Mouse (Mus musculus) heart, postnatal 0 days (tissue): ENCODE measurements around the gene Taf1b. TPM values are rescaled to one million over a fixed set of nuclear protein-coding genes. Genes with fewer than 3 reads are reported as not detected.

Experiments used
- ATAC-seq: fragments of 200-750 bp; cut with Nextera tagmentation; 2 replicates; pipeline ENCODE4 v1.8.0; 2017; ENCODE audit warnings: low read depth, moderate number of reproducible peaks, moderate library complexity; ENCODE audit not compliant: insufficient read depth
- DNase-seq: peaks from one replicate; pipeline ENCODE4 v3.0.0-alpha.2; 2016; ENCODE audit warnings: low spot score
- H3K27ac ChIP-seq: fragments of 300-500 bp; sonication (generic); 2 replicates; pipeline ENCODE4 v1.5.1; 2014; ENCODE audit warnings: low read depth, mild to moderate bottlenecking
- H3K27me3 ChIP-seq: fragments of 300-500 bp; sonication (generic); 2 replicates; pipeline ENCODE4 v1.6.1; 2014; ENCODE audit warnings: low read length, mixed read lengths; ENCODE audit not compliant: control insufficient read depth, insufficient read depth
- H3K36me3 ChIP-seq: fragments of 300-500 bp; sonication (generic); replicated peaks from 2 replicates; pipeline ENCODE4 v1.6.1; 2014; ENCODE audit warnings: low read length, mixed read lengths; ENCODE audit not compliant: control insufficient read depth, insufficient read depth
- H3K4me1 ChIP-seq: fragments of 300-500 bp; sonication (generic); 2 replicates; pipeline ENCODE4 v1.6.1; 2014; ENCODE audit warnings: antibody characterized with exemption; ENCODE audit not compliant: control insufficient read depth, insufficient read depth
- H3K4me2 ChIP-seq: fragments of 300-500 bp; sonication (generic); 2 replicates; pipeline ENCODE4 v1.6.1; 2014; ENCODE audit warnings: low read depth, mild to moderate bottlenecking, low read length, moderate library complexity
- H3K4me3 ChIP-seq: fragments of 300-500 bp; sonication (generic); 2 replicates; pipeline ENCODE4 v1.5.1; 2014; ENCODE audit warnings: low read depth, low read length
- H3K9ac ChIP-seq: fragments of 300-500 bp; sonication (generic); replicated peaks from 2 replicates; pipeline ENCODE4 v1.6.1; 2014; ENCODE audit warnings: low read depth, low read length, mixed read lengths
- H3K9me3 ChIP-seq: fragments of 300-500 bp; sonication (generic); replicated peaks from 2 replicates; pipeline ENCODE4 v1.6.1; 2016; ENCODE audit warnings: low read length; ENCODE audit not compliant: control insufficient read depth
- CTCF ChIP-seq: IDR thresholded peaks from 2 replicates; pipeline ENCODE4 v1.5.1; 2016; ENCODE audit warnings: antibody characterized with exemption, control low read depth, low read depth
- EP300 ChIP-seq: IDR thresholded peaks from 2 replicates; pipeline ENCODE4 v1.6.1; 2016; ENCODE audit warnings: antibody characterized with exemption, low read depth
- WGBS: fragments of 180-500 bp; shearing (Covaris S2); extraction: QIAGEN DNeasy Blood & Tissue Kit; methylation state at CpG from one replicate; pipeline ENCODE4 v1.1.7; 2014; 5-methylcytosine and 5-hydroxymethylcytosine counted together
- polyA plus RNA-seq: library from polyadenylated mRNA; unstranded; fragments of >200 nt; fragmentation: Nextera tagmentation; extraction: Ambion mirVana; gene quantifications from 2 replicates; pipeline ENCODE4 v1.2.1, GENCODE M21; 2015
- total RNA-seq: library from RNA; depleted of rRNA; stranded (reverse); fragments of >200 nt; gene quantifications from 2 replicates; pipeline ENCODE4 v1.2.3, GENCODE M21; 2014; ENCODE audit warnings: low replicate concordance

The Taf1b gene
- total and polyA plus RNA-seq, 2 experiments from 2014 or later = 5.6 to 15.8 TPM

GRCm38 (mm10) chr12:24563395-24563960 is 65.3 kb downstream of the Taf1b start:
- no peaks in the 10 kb centered on the region for H3K9me3 ChIP-seq
- no peaks in the 10 kb centered on the region for H3K27me3 ChIP-seq
- H3K9ac ChIP-seq = no peak overlapping the region
- 44% methylated on average over 7 of the region's 7 CpGs for WGBS
- DNase-seq = peak; percentile 12
- TF ChIP-seq EP300 (no peak), CTCF (no peak)
- peaks cover 6% of the 10 kb centered on the region; the same call in 1 of the 2 replicates for H3K36me3 ChIP-seq
- H3K4me1 ChIP-seq = peaks cover 17% of the 10 kb centered on the region
- H3K27ac ChIP-seq = no peak overlapping the region
- ATAC-seq = peak; percentile 57
- no peak overlapping the region for H3K4me2 ChIP-seq
- H3K4me3 ChIP-seq = no peak overlapping the region

GRCm38 (mm10) chr12:24565311-24565710 is 67.2 kb downstream of the Taf1b start:
- no peaks in the 10 kb centered on the region for H3K36me3 ChIP-seq
- no peaks in the 10 kb centered on the region for H3K9me3 ChIP-seq
- no peak for DNase-seq
- H3K9ac ChIP-seq = no peak overlapping the region
- no peak for ATAC-seq
- H3K4me3 ChIP-seq = no peak overlapping the region
- H3K4me2 ChIP-seq = no peak overlapping the region
- WGBS = 66% methylated on average over 6 of the region's 6 CpGs
- no peaks in the 10 kb centered on the region for H3K27me3 ChIP-seq
- H3K4me1 ChIP-seq = peaks cover 17% of the 10 kb centered on the region
- H3K27ac ChIP-seq = no peak overlapping the region
- TF ChIP-seq CTCF = no peak
- no peak for TF ChIP-seq EP300

GRCm38 (mm10) chr12:24567606-24568005 is 69.4 kb downstream of the Taf1b start:
- ATAC-seq (no peak), DNase-seq (no peak)
- TF ChIP-seq EP300 = no peak
- TF ChIP-seq CTCF = no peak
- Histone ChIP-seq H3K27me3 (peaks cover 17% of the 10 kb centered on the region; the same call in 1 of the 2 replicates), H3K9me3 (no peaks in the 10 kb centered on the region), H3K4me3 (no peak overlapping the region), H3K36me3 (no peaks in the 10 kb centered on the region), H3K27ac (no peak overlapping the region), H3K9ac (no peak overlapping the region), H3K4me1 (peaks cover 17% of the 10 kb centered on the region), H3K4me2 (no peak overlapping the region)
- 70% methylated on average over 3 of the region's 3 CpGs for WGBS

GRCm38 (mm10) chr12:24571523-24572392 is 73.6 kb downstream of the Taf1b start, which contains the start of gene Grhl1:
Gene Grhl1, plus strand, starts transcription at chr12:24572283.
- DNase-seq (peak; percentile 94), ATAC-seq (peak; percentile 100)
- H3K27me3 ChIP-seq = peaks cover 17% of the 10 kb centered on the region; the same call in 1 of the 2 replicates
- no peak for TF ChIP-seq EP300
- TF ChIP-seq CTCF = no peak
- peak within 1 kb of the TSS; percentile 94 for H3K4me2 ChIP-seq
- 3% methylated on average over 56 of the region's 64 CpGs for WGBS
- no peaks in the 10 kb centered on the region for H3K36me3 ChIP-seq
- peaks cover 4% of the 10 kb centered on the region for H3K4me1 ChIP-seq
- H3K4me3 ChIP-seq = peak within 1 kb of the TSS; percentile 69
- 0 out of 2 replicates have a peak within 1 kb of the TSS, but pooled peaks have one; percentile 3 for H3K27ac ChIP-seq
- no peaks in the 10 kb centered on the region for H3K9me3 ChIP-seq
- H3K9ac ChIP-seq = peak within 1 kb of the TSS; percentile 59

- H3K9ac ChIP-seq = peak overlapping the region; percentile 59
- H3K9me3 ChIP-seq = no peaks in the 10 kb centered on the region
- H3K27me3 ChIP-seq = peaks cover 17% of the 10 kb centered on the region; the same call in 1 of the 2 replicates
- DNase-seq = no peak
- no peaks in the 10 kb centered on the region; the same call in 1 of the 2 replicates for H3K36me3 ChIP-seq
- peak overlapping the region; percentile 94 for H3K4me2 ChIP-seq
- 4% methylated on average over 42 of the region's 48 CpGs for WGBS
- H3K4me3 ChIP-seq = peak overlapping the region; percentile 69
- 0 out of 2 replicates have a peak overlapping the region, but pooled peaks have one; percentile 3 for H3K27ac ChIP-seq
- H3K4me1 ChIP-seq = peaks cover 4% of the 10 kb centered on the region
- peak; percentile 10 for ATAC-seq
- no peak for TF ChIP-seq CTCF
- no peak for TF ChIP-seq EP300
Observed at GRCm38 (mm10) chr12:24572421-24573274, 74.5 kb downstream of the Taf1b start.
